Mouse (Mus musculus) cortical plate, adult 2 months (tissue): ENCODE measurements around the gene Dapk3.

Source experiments
- CTCF ChIP-seq: fragments of 200-500 bp; IDR thresholded peaks from 2 replicates; pipeline ENCODE4 v1.5.1; 2011; ENCODE audit warnings: mild to moderate bottlenecking, control low read depth, low read length; ENCODE audit not compliant: insufficient read depth; ENCODE audit errors: extremely low read depth
- POLR2A ChIP-seq: fragments of 200-500 bp; IDR thresholded peaks from 2 replicates; pipeline ENCODE4 v1.6.1; 2011; ENCODE audit warnings: mild to moderate bottlenecking, low read length, control low read depth; ENCODE audit not compliant: insufficient read depth; ENCODE audit errors: extremely low read depth

DNA sequence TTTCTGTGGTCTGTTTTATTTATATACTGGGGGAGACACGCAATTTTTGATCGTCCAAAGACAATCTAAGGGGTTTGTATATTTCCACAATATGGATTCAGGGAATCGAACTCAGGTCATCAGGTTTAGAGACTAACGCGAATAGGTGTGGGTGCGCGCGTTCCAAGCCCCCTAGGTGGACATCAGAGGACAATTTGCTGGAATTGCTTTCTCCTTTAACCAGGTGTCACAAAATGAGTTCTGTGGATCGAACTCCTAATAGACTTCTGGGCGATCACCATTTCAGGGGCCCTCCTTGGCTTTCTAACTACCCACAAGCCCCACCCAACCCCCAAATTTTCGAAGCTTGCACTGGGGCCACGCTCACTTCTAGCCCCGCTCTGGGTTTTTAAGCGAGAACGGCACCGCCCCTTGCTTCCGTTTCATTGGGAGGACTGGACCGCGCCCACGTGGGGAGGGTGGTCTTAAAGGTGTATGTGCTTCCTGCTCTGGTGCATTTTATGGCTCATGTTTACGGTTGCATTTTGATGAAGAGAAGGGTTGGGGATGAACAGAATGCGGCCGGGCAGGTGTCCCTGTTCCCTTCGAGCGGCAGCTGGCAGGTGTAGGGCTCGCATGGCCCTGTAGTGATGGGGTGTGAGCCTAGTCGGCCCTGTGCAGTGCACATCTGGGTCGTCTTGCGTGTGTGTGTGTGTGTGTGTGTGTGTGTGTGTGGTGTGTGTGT is 14.1 kb upstream of the Dapk3 start:
- TF ChIP-seq CTCF: no peak
- TF ChIP-seq POLR2A: 0 out of 2 replicates have a peak, but pooled peaks have one; percentile 44
